Mouse (Mus musculus): Measurements from ENCODE around the gene Abcc1.

- TF ChIP-seq CTCF (IDR thresholded peaks at IDR 0.05; ENCODE audit: insufficient read depth, low read depth, low read length) (no peak), POLR2A (IDR thresholded peaks at IDR 0.05; ENCODE audit: insufficient read depth, low read depth, low read length) (no peak)
Observed at GRCm38 (mm10) chr16:14410611-14411010, 49.3 kb downstream of the Abcc1 start.
